Mouse (Mus musculus): Measurements from ENCODE around the gene Pdgfa. TPM values are rescaled to one million over a fixed set of nuclear protein-coding genes. Genes with fewer than 3 reads are reported as not detected.

Gene Pdgfa
- polyA plus RNA-seq, 1 experiment from 2014 or later: 31.2 TPM

Other genes starting within 250 kb of the Pdgfa start
- gene Fam20c, start 242.9 kb downstream of the Pdgfa start, polyA plus RNA-seq (2015; fragmentation: Nextera tagmentation; extraction: Ambion mirVana): 2.7 and 3.0 TPM in 2 replicates
- gene Gm5294, start 177.3 kb downstream of the Pdgfa start, polyA plus RNA-seq (2015; fragmentation: Nextera tagmentation; extraction: Ambion mirVana): 0.48 TPM in 1 of 2 replicates, not detected in the other
- 2.4 and 3.5 TPM in 2 replicates for gene Prkar1b, start 152.6 kb upstream of the Pdgfa start, polyA plus RNA-seq (2015; fragmentation: Nextera tagmentation; extraction: Ambion mirVana)
- 3.4 and 4.1 TPM in 2 replicates for gene Dnaaf5, start 152.9 kb upstream of the Pdgfa start, polyA plus RNA-seq (2015; fragmentation: Nextera tagmentation; extraction: Ambion mirVana)
- gene Sun1, start 203.3 kb upstream of the Pdgfa start, polyA plus RNA-seq (2015; fragmentation: Nextera tagmentation; extraction: Ambion mirVana): 19.0 and 19.4 TPM in 2 replicates